Mouse (Mus musculus): ENCODE measurements at regions not wholly inside any gene's neighbourhood (a gene's known extent, or its start where the extent isn't known, plus 50 kb on each side); places are given as distances from the start of the nearest gene placed in this dataset.

- TF ChIP-seq CTCF (IDR thresholded peaks at IDR 0.05; ENCODE audit: low read depth) (no peak), EP300 (IDR thresholded peaks at IDR 0.05; ENCODE audit: low read depth) (no peak)
These were observed 71.4 kb upstream of the Pik3cg start for GRCm38 (mm10) chr12:32279861-32280260.

All from heart, postnatal 0 days (tissue).